Mouse (Mus musculus) CH12.LX (cell line): ENCODE results near the gene Aste1. TPM values are rescaled to one million over a fixed set of nuclear protein-coding genes. Genes with fewer than 3 reads are reported as not detected.

Experiments used
- DNase-seq: peaks from one replicate; pipeline ENCODE4 v3.0.0-alpha.2; 2013; ENCODE audit errors: extremely low read depth
- H3K27ac ChIP-seq: 2 replicates; pipeline ENCODE4 v1.5.1; 2012; ENCODE audit warnings: low read depth, mild to moderate bottlenecking, control low read depth, moderate library complexity; ENCODE audit not compliant: insufficient read depth
- H3K27me3 ChIP-seq: replicated peaks from 2 replicates; pipeline ENCODE3; 2012; ENCODE audit warnings: inconsistent platforms
- H3K36me3 ChIP-seq, 2 experiments: replicated peaks in 1 of 2; 2 replicates each; pipeline versions ENCODE3 to v1.6.1; 2012; ENCODE audit warnings: inconsistent platforms in 1 of 2, low read length in 1 of 2, mild to moderate bottlenecking in 1 of 2, mixed read lengths in 1 of 2, moderate library complexity in 1 of 2; ENCODE audit not compliant: control insufficient read depth in 1 of 2, insufficient read depth in 1 of 2
- H3K4me1 ChIP-seq, 2 experiments: 2 replicates each; pipeline ENCODE4 v1.6.1; 2012; ENCODE audit warnings: inconsistent platforms in 1 of 2, moderate library complexity in 1 of 2; ENCODE audit not compliant: insufficient read depth in 2 of 2, control insufficient read depth in 1 of 2
- H3K4me2 ChIP-seq: 2 replicates; pipeline ENCODE4 v1.6.1; 2012; ENCODE audit warnings: low read depth, mild to moderate bottlenecking, control low read depth; ENCODE audit not compliant: poor library complexity, insufficient read depth, severe bottlenecking
- H3K4me3 ChIP-seq, 3 experiments: fragments of 150-350 bp in 1 of 3; sonication (generic) in 1 of 3; replicated peaks in 1 of 3; 2 replicates each; pipeline versions ENCODE3 to v1.5.1; 2011 to 2012; ENCODE audit warnings: low read depth in 2 of 3, low read length in 2 of 3, mild to moderate bottlenecking in 2 of 3, moderate library complexity in 2 of 3, control low read depth in 1 of 3, improper control_type of control experiment in 1 of 3, inconsistent platforms in 1 of 3, mixed read lengths in 1 of 3; ENCODE audit not compliant: poor library complexity in 1 of 3
- H3K79me2 ChIP-seq: replicated peaks from 2 replicates; pipeline ENCODE4 v1.6.1; 2012; ENCODE audit warnings: mild to moderate bottlenecking, moderate library complexity; ENCODE audit not compliant: control insufficient read depth, poor library complexity, insufficient read depth, severe bottlenecking; ENCODE audit errors: extremely low read depth
- H3K9ac ChIP-seq: 2 replicates; pipeline ENCODE4 v1.6.1; 2012; ENCODE audit warnings: low read depth, mild to moderate bottlenecking, control low read depth, moderate library complexity; ENCODE audit not compliant: insufficient read depth
- H3K9me3 ChIP-seq: replicated peaks from 2 replicates; pipeline ENCODE3; 2012; ENCODE audit warnings: low read length, inconsistent platforms, mixed read lengths
- BHLHE40 ChIP-seq: IDR thresholded peaks from 2 replicates; pipeline ENCODE4 v1.6.1; 2011; ENCODE audit warnings: mild to moderate bottlenecking, low read depth, low read length, improper control_type of control experiment
- CHD1 ChIP-seq: IDR thresholded peaks from 2 replicates; pipeline ENCODE4 v1.6.1; 2012; ENCODE audit warnings: low read depth, low read length, improper control_type of control experiment, inconsistent platforms
- CTCF ChIP-seq, 2 experiments: IDR thresholded peaks in 1 of 2; conservative IDR thresholded peaks in 1 of 2; 2 replicates each; pipeline ENCODE4 v1.5.1; 2011 to 2012; ENCODE audit warnings: low read depth in 2 of 2, low read length in 2 of 2, improper control_type of control experiment in 1 of 2, inconsistent platforms in 1 of 2, mild to moderate bottlenecking in 1 of 2, moderate library complexity in 1 of 2
- E2F4 ChIP-seq: IDR thresholded peaks from 2 replicates; pipeline ENCODE4 v1.6.1; 2011; ENCODE audit warnings: low read depth, low read length, improper control_type of control experiment; ENCODE audit not compliant: insufficient replicate concordance
- EP300 ChIP-seq: IDR thresholded peaks from 2 replicates; pipeline ENCODE4 v1.6.1; 2011; ENCODE audit warnings: low read length, improper control_type of control experiment
- ETS1 ChIP-seq: conservative IDR thresholded peaks from 2 replicates; pipeline ENCODE4 v1.6.1; 2012; ENCODE audit warnings: low read depth, mild to moderate bottlenecking, inconsistent platforms, low read length, improper control_type of control experiment, moderate library complexity
- IRF4 ChIP-seq: IDR thresholded peaks from 2 replicates; pipeline ENCODE4 v1.6.1; 2014; ENCODE audit warnings: low read depth, mild to moderate bottlenecking, inconsistent platforms, low read length, improper control_type of control experiment
- MEF2A ChIP-seq: IDR thresholded peaks from 2 replicates; pipeline ENCODE4 v1.6.1; 2014; ENCODE audit warnings: low read depth, mild to moderate bottlenecking, inconsistent platforms, low read length, improper control_type of control experiment, borderline replicate concordance
- MYC ChIP-seq: IDR thresholded peaks from 2 replicates; pipeline ENCODE4 v1.6.1; 2011; ENCODE audit warnings: low read depth, mild to moderate bottlenecking, improper control_type of control experiment, low read length
- NRF1 ChIP-seq: IDR thresholded peaks from 2 replicates; pipeline ENCODE4 v1.6.1; 2014; ENCODE audit warnings: low read depth, mild to moderate bottlenecking, inconsistent platforms, low read length, improper control_type of control experiment, moderate library complexity
- POLR2AphosphoS2 ChIP-seq: IDR thresholded peaks from 2 replicates; pipeline ENCODE4 v1.6.1; 2011; ENCODE audit warnings: low read depth, low read length, improper control_type of control experiment
- RAD21 ChIP-seq: IDR thresholded peaks from 2 replicates; pipeline ENCODE4 v1.6.1; 2011; ENCODE audit warnings: low read depth, mild to moderate bottlenecking, low read length, improper control_type of control experiment, moderate library complexity
- RCOR1 ChIP-seq: conservative IDR thresholded peaks from 2 replicates; pipeline ENCODE4 v1.6.1; 2012; ENCODE audit warnings: low read depth, mild to moderate bottlenecking, inconsistent platforms, low read length, improper control_type of control experiment
- TCF12 ChIP-seq: IDR thresholded peaks from 2 replicates; pipeline ENCODE4 v1.6.1; 2014; ENCODE audit warnings: low read depth, mild to moderate bottlenecking, inconsistent platforms, low read length, improper control_type of control experiment
- UBTF ChIP-seq: IDR thresholded peaks from 2 replicates; pipeline ENCODE4 v1.6.1; 2012; ENCODE audit warnings: low read depth, mild to moderate bottlenecking, inconsistent platforms, low read length, improper control_type of control experiment, moderate library complexity
- USF1 ChIP-seq: IDR thresholded peaks from 2 replicates; pipeline ENCODE4 v1.6.1; 2014; ENCODE audit warnings: low read depth, mild to moderate bottlenecking, inconsistent platforms, low read length, improper control_type of control experiment
- ZC3H11A ChIP-seq: IDR thresholded peaks from 2 replicates; pipeline ENCODE4 v1.6.1; 2012; ENCODE audit warnings: low read depth, mild to moderate bottlenecking, inconsistent platforms, low read length, improper control_type of control experiment
- ZNF384 ChIP-seq: IDR thresholded peaks from 2 replicates; pipeline ENCODE4 v1.6.1; 2012; ENCODE audit warnings: low read depth, low read length, improper control_type of control experiment, inconsistent platforms
- dilution Hi-C: fragments of 300-500 bp; cut with MboI; formaldehyde crosslinking; loops from 2 replicates; pipeline ENCODE4 v1.14.3; 2020; ENCODE audit warnings: low sequenced_read_pairs; ENCODE audit not compliant: extremely low pct_unique_long_range_greater_than_20kb, extremely low pct_ligation_motif_present
- in situ Hi-C: fragments of 300-500 bp; cut with MboI; formaldehyde crosslinking; loops from 3 replicates; pipeline ENCODE4 v1.14.3; 2019; ENCODE audit warnings: low sequenced_read_pairs, low pct_ligation_motif_present, low pct_unique_long_range_greater_than_20kb, mixed read lengths
- polyA plus RNA-seq: library from polyadenylated mRNA; unstranded; fragments of >175 nt; gene quantifications from 2 replicates; pipeline ENCODE4 v1.2.1, GENCODE M21; 2012; ENCODE audit warnings: low read depth; ENCODE audit not compliant: insufficient read length
- total RNA-seq, 2 experiments: library from RNA; depleted of rRNA; stranded (reverse); fragments of 300-350 nt in 1 of 2; fragments of >200 nt in 1 of 2; gene quantifications; 2 replicates each; pipeline ENCODE4 v1.2.3; 2012 to 2014

Aste1 gene
- total and polyA plus RNA-seq, 3 experiments: 8.9 to 13.9 (median 13.4) TPM

- no peak for DNase-seq
- Histone ChIP-seq H3K4me3 (no peak overlapping the region), H3K36me3 (peaks cover 25 to 80% of the 10 kb centered on the region in 2 experiments), H3K4me2 (no peak overlapping the region), H3K27ac (no peak overlapping the region), H3K9ac (no peak overlapping the region), H3K9me3 (no peaks in the 10 kb centered on the region), H3K79me2 (no peaks in the 10 kb centered on the region), H3K4me1 (peaks cover 0 to 6% of the 10 kb centered on the region in 2 experiments; a peak in 1 of 4 replicates), H3K27me3 (no peaks in the 10 kb centered on the region)
- TF ChIP-seq CTCF (conservative IDR thresholded peaks at IDR 0.05 in 1 of 2, IDR thresholded peaks at IDR 0.05 in 1 of 2; ENCODE audit: low read depth in 2 of 2, low read length in 2 of 2) (peak in 1 of 2 experiments; percentile 18; a peak in 1 of 4 replicates), MEF2A (no peak), RAD21 (peak; percentile 19)
- in situ Hi-C loops (no loop called here), dilution Hi-C loops (no loop called here)
Observed at GRCm38 (mm10) chr9:105408549-105408948, 13.4 kb downstream of the Aste1 start.

- H3K79me2 ChIP-seq: no peaks in the 10 kb centered on the region
- peaks cover 22 to 57% of the 10 kb centered on the region in 2 experiments for H3K36me3 ChIP-seq
- no peaks in the 10 kb centered on the region for H3K9me3 ChIP-seq
- H3K27me3 ChIP-seq: no peaks in the 10 kb centered on the region
- in situ Hi-C loops: no loop called here
- H3K9ac ChIP-seq: no peak overlapping the region
- H3K4me3 ChIP-seq: no peak overlapping the region
- no peak for DNase-seq
- H3K4me1 ChIP-seq: peaks cover 0 to 5% of the 10 kb centered on the region in 2 experiments; a peak in 2 of 4 replicates
- dilution Hi-C loops: no loop called here
- TF ChIP-seq E2F4 (no peak), CHD1 (no peak), EP300 (no peak), UBTF (no peak), IRF4 (no peak), ZC3H11A (no peak), ZNF384 (no peak), NRF1 (no peak)
- no peak overlapping the region for H3K4me2 ChIP-seq
- H3K27ac ChIP-seq: no peak overlapping the region
Observed at GRCm38 (mm10) chr9:105459032-105459431, 63.8 kb downstream of the Aste1 start.

DNA sequence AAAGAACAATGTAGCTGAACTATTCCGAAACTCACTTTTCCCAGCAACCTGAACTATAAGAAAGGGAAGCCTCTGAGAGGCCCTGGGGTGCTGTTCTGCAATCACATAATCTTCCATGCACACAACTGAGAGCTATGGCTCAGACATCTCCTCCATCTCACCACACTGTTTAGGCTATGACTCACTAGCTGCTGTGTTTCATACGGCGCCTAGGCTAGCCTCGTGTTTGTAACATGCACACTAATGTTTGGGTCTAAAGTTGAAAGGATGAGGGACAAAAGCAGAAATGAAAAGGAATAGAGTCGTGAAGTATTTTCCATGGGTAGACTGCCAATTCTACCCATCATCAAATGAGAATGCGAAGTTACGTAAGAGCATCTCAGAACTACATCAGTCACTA, 66.3 kb downstream of the Aste1 start:
- no peak for DNase-seq
- Histone ChIP-seq H3K4me3 (no peak overlapping the region), H3K36me3 (peaks cover 20 to 51% of the 10 kb centered on the region in 2 experiments)
- TF ChIP-seq ETS1 (no peak), MYC (no peak), E2F4 (no peak), CTCF (conservative IDR thresholded peaks at IDR 0.05 in 1 of 2, IDR thresholded peaks at IDR 0.05 in 1 of 2; ENCODE audit: low read depth in 2 of 2, low read length in 2 of 2) (no peak), BHLHE40 (no peak), NRF1 (no peak), TCF12 (no peak), USF1 (no peak), RCOR1 (no peak), POLR2AphosphoS2 (no peak), ZNF384 (no peak)
- TF ChIP-seq, all 38 proteins: peak for 0
- H3K27me3 ChIP-seq: no peaks in the 10 kb centered on the region
- dilution Hi-C loops: no loop called here
- H3K9me3 ChIP-seq: no peaks in the 10 kb centered on the region
- in situ Hi-C loops: no loop called here
- peaks cover 0 to 5% of the 10 kb centered on the region in 2 experiments; a peak in 2 of 4 replicates for H3K4me1 ChIP-seq
- H3K79me2 ChIP-seq: no peaks in the 10 kb centered on the region
- no peak overlapping the region for H3K9ac ChIP-seq
- H3K4me2 ChIP-seq: no peak overlapping the region
- no peak overlapping the region for H3K27ac ChIP-seq
